Mouse (Mus musculus): ENCODE results near the gene Ndufaf7.

DNA sequence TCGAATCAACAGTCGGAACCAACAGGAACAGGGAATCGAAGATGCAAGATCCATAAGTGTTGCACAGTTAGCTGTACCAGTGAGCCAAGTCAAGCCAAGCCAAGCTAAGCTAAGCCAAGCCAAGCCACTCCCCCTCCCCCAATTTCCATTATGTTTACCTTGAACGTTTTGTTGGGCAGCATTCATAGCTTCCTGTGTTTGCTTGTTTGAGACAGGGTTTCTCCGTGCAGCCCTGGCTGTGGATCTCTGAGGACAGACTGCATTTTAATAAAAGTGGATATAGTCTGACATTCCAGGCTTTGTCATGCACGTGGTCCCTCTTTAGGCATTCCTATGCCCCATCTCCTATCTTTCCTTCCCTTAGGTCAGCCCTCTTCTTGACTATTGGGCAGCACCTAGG is 21.2 kb upstream of the Ndufaf7 start:
- TF ChIP-seq POLR2A (IDR thresholded peaks at IDR 0.05; ENCODE audit: borderline replicate concordance, low read depth, low read length) (no peak), CTCF (IDR thresholded peaks at IDR 0.05; ENCODE audit: low read depth, low read length) (no peak)

Measured in bone marrow macrophage, adult 2 months (primary cell).